Mouse (Mus musculus): ENCODE measurements around the gene Tubb2a. TPM values are rescaled to one million over a fixed set of nuclear protein-coding genes. Genes with fewer than 3 reads are reported as not detected.

Tubb2a gene
- polyA plus RNA-seq, 1 experiment from 2014 or later = 140 TPM

DNA sequence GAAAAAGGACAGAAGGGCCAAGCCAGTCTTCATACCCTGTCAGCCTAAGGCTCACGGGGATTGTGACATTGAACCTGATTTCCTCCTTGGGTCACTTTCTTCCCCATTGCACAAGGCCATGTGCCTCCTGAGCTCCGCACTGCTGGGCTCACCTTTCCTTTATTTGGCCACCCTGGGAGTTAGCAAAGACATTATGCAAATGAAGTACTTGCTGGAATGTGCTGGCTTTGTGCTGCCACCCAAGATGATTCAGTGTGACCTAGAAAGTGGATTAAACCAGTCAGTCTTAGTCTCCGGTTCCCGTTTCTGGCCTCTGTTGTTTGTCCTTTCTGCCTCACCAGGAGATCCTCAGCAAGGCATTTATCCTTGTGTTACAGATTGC, 31.9 kb upstream of the Tubb2a start:
- Histone ChIP-seq H3K9me3 (no peaks in the 10 kb centered on the region), H3K27ac (replicated peaks) (no peak overlapping the region), H3K27me3 (replicated peaks) (no peaks in the 10 kb centered on the region), H3K36me3 (no peaks in the 10 kb centered on the region), H3K4me2 (no peak overlapping the region), H3K4me3 (no peak overlapping the region), H3K9ac (no peak overlapping the region), H3K4me1 (peaks cover 18% of the 10 kb centered on the region)
- no peak for ATAC-seq (ENCODE audit: extremely low read depth, insufficient number of reproducible peaks, low FRiP score, low TSS enrichment)
- 56% methylated on average over 4 of the region's 4 CpGs for WGBS

DNA sequence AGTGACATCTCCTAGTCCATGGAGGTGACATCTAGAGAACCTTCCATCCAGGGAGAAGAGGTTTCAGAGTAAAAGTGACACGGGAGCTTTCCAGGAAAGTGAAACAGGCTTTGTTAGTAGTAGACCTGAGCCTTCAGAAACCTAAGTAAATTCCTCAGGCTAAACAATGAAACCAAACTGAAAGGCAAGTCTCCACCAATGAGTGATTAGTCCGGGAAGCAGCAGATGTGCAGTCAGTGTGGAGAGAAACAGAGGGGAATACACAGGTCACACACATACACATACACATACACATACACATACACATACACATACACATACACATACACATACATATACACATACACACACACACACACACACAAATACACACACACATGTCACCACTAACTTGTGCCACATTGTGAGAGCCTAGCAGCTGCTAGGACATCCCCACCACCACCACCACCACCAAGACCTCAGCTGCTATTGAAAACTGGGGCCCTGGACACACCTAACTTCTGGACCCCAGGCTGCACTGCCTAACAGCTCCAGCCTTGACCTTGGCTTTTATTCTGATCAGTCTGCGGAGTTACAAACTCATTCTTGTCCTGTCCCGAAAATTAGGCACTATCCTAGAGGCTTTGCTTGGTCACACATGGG, 31.3 kb upstream of the Tubb2a start:
- H3K9ac ChIP-seq = no peak overlapping the region
- no peak overlapping the region for H3K27ac ChIP-seq (replicated peaks)
- ATAC-seq (ENCODE audit: extremely low read depth, insufficient number of reproducible peaks, low FRiP score, low TSS enrichment) = no peak
- H3K9me3 ChIP-seq = no peaks in the 10 kb centered on the region
- no peaks in the 10 kb centered on the region for H3K27me3 ChIP-seq (replicated peaks)
- WGBS = 69% methylated on average over 4 of the region's 4 CpGs
- peaks cover 18% of the 10 kb centered on the region for H3K4me1 ChIP-seq
- H3K36me3 ChIP-seq = no peaks in the 10 kb centered on the region
- H3K4me2 ChIP-seq = no peak overlapping the region
- H3K4me3 ChIP-seq = no peak overlapping the region

DNA sequence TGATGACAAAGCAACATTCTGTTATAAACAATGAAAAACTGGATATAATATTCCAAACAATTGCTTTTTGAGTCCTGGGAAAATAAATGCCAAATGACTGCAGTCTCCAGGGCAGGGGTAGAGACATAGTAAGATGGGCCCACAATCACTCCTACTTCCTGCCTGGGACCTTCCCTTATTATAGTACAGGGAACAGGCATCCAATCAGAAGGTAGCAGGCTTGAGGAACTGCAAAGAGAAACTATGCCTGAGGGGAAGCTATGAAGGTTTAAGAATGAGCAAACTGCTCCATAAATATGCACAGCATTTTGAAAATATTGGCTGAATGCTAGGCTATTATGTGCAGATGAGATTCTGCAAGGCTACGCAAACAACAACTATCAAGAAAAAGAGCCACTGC, 29.2 kb upstream of the Tubb2a start:
- 85% methylated on average over 1 of the region's 1 CpGs for WGBS

DNA sequence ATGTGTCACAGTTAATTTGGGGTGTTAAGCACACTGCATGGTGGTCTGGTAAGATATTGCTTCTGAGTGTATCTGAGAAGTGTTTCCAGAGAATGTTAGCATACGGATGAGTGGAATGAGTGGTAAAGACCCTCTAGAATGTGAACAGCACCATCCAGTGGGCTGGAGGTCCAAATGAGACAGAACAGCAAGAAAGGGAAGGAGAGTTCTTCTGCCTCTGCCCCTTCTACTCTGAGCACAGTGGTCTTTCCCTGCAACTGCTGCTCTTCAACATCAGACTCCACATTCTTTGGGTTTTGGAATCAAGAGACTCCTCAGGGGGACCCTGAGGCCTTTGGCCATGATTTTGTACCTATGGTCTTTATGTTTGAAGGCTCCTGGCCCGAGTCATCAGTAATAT, 28.4 kb upstream of the Tubb2a start:
- Histone ChIP-seq H3K9me3 (no peaks in the 10 kb centered on the region), H3K4me2 (no peak overlapping the region), H3K27ac (replicated peaks) (no peak overlapping the region), H3K36me3 (no peaks in the 10 kb centered on the region), H3K27me3 (replicated peaks) (no peaks in the 10 kb centered on the region), H3K9ac (no peak overlapping the region), H3K4me3 (no peak overlapping the region), H3K4me1 (peaks cover 18% of the 10 kb centered on the region)
- WGBS = 77% methylated on average over 2 of the region's 2 CpGs
- ATAC-seq (ENCODE audit: extremely low read depth, insufficient number of reproducible peaks, low FRiP score, low TSS enrichment) = no peak

More for the DNA sequence above, 29.2 kb upstream of the Tubb2a start:
- ATAC-seq (ENCODE audit: extremely low read depth, insufficient number of reproducible peaks, low FRiP score, low TSS enrichment) = no peak
- Histone ChIP-seq H3K4me3 (no peak overlapping the region), H3K9ac (no peak overlapping the region), H3K9me3 (no peaks in the 10 kb centered on the region), H3K4me2 (no peak overlapping the region), H3K27me3 (replicated peaks) (no peaks in the 10 kb centered on the region), H3K36me3 (no peaks in the 10 kb centered on the region), H3K27ac (replicated peaks) (no peak overlapping the region), H3K4me1 (peaks cover 18% of the 10 kb centered on the region)

DNA sequence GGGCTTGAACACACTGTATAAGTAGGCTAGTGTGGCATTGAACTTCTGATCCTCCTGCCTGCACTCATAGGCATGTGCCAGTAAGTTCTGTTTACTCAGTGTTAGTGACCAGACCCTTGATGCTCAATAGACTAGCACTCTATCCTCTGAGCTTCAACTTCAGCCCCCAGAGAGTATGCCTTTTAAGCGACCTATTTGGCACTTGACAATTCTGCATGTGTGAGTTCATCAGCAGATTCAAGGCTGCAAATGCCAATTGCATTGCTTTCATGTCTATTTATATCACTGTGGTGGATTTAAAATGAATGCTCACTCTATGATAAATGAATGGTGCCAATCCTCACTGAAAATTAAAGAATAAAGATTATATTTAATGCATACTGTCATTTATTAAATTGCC, 27.6 kb upstream of the Tubb2a start:
- Histone ChIP-seq H3K36me3 (no peaks in the 10 kb centered on the region), H3K4me2 (no peak overlapping the region), H3K27ac (replicated peaks) (peak overlapping the region; percentile 58), H3K27me3 (replicated peaks) (no peaks in the 10 kb centered on the region), H3K9me3 (no peaks in the 10 kb centered on the region), H3K4me1 (peaks cover 24% of the 10 kb centered on the region), H3K4me3 (no peak overlapping the region), H3K9ac (no peak overlapping the region)
- WGBS = 40% methylated on average over 1 of the region's 1 CpGs
- no peak for ATAC-seq (ENCODE audit: extremely low read depth, insufficient number of reproducible peaks, low FRiP score, low TSS enrichment)

DNA sequence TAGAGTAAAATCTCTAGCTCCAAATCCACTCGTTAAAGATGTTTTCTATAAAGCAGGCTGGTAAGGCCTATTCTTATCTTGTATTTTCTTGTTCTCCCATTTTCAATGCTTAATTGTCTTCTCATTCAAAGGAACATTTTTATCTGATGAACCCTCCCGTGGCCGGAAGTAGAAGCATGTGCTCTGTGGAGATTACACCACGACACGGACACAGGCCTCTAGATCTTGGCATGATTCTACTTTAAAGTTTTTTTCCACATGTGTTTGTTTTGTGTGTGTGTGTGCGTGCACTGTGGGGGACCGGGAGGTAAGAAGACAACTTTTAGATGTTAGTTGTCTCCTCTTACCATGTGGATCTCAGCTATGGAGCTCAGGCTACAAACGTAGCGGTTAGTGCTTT, 24.1 kb upstream of the Tubb2a start:
- Histone ChIP-seq H3K27me3 (replicated peaks) (no peaks in the 10 kb centered on the region), H3K4me3 (no peak overlapping the region), H3K4me1 (peaks cover 23% of the 10 kb centered on the region), H3K27ac (replicated peaks) (no peak overlapping the region), H3K9ac (no peak overlapping the region), H3K4me2 (no peak overlapping the region), H3K36me3 (no peaks in the 10 kb centered on the region), H3K9me3 (no peaks in the 10 kb centered on the region)
- WGBS = 62% methylated on average over 9 of the region's 9 CpGs
- ATAC-seq (ENCODE audit: extremely low read depth, insufficient number of reproducible peaks, low FRiP score, low TSS enrichment) = no peak

DNA sequence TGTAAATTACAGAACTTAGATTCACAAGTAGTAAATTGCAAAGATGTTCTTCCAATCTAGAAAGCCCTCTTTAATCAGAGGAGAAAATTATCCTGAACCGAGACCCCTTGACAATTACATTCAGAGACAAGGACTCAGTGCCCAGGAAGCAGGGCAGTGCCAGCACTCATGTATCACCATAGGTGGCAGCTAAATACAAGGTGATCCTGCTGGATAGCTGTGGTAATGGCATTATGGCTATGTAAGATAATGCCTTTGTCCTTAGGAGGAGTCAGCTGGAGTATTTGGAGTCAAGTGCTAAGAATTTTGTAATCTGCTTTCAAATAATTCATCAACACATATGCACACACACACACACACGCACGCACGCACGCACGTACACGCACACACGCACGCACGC, 23.4 kb upstream of the Tubb2a start:
- Histone ChIP-seq H3K4me3 (no peak overlapping the region), H3K27ac (replicated peaks) (no peak overlapping the region), H3K9me3 (no peaks in the 10 kb centered on the region), H3K27me3 (replicated peaks) (no peaks in the 10 kb centered on the region), H3K4me2 (no peak overlapping the region), H3K36me3 (no peaks in the 10 kb centered on the region), H3K9ac (no peak overlapping the region), H3K4me1 (peaks cover 23% of the 10 kb centered on the region)
- no peak for ATAC-seq (ENCODE audit: extremely low read depth, insufficient number of reproducible peaks, low FRiP score, low TSS enrichment)
- WGBS = 87% methylated on average over 10 of the region's 10 CpGs

DNA sequence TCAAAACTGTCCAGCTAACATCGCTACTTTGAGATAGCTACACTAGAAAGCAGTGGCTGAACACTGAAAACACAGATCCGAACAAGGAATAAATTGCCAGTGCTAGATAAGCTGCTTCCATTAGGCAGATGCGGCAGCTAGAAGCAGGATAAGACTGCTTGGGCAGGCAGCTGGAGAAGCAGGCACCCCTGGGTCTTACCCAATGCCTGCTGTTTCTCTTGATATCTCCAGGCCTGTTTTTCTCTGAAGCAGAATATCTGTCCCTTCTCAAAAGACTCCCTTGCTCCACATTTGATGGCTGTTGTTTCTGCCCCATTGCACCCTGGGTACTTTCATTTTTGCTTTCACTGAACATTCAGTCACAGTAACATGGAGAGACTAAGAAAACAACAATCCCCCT, 22.9 kb upstream of the Tubb2a start:
- peak overlapping the region; percentile 41; the same call in 1 of the 2 replicates for H3K9ac ChIP-seq
- ATAC-seq (ENCODE audit: extremely low read depth, insufficient number of reproducible peaks, low FRiP score, low TSS enrichment) = no peak
- H3K4me1 ChIP-seq = peaks cover 24% of the 10 kb centered on the region
- H3K27ac ChIP-seq (replicated peaks) = no peak overlapping the region
- H3K4me3 ChIP-seq = no peak overlapping the region
- WGBS = 27% methylated on average over 3 of the region's 3 CpGs
- H3K27me3 ChIP-seq (replicated peaks) = no peaks in the 10 kb centered on the region
- H3K4me2 ChIP-seq = no peak overlapping the region
- H3K9me3 ChIP-seq = no peaks in the 10 kb centered on the region
- H3K36me3 ChIP-seq = no peaks in the 10 kb centered on the region

DNA sequence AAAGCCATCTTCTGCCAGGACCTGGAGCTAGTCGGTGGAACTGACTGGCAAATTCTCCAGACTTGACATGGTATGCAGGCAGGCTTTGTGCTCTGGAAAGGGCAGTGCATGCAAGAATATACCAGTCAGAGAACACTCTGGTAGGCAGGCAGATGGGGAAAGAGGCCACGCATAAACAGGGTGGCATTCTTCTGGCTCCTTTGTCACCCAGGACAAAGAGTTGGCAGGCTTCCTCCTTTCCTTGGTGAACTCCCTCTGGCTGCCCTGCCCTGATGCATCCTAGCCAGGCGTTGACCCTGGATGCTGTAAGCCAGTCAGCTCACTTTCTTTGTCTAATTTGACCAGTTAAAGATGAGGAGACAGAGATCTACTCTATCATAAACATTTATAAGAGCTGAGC, 19.3 kb upstream of the Tubb2a start:
- Histone ChIP-seq H3K9ac (no peak overlapping the region), H3K36me3 (no peaks in the 10 kb centered on the region), H3K4me2 (no peak overlapping the region), H3K9me3 (no peaks in the 10 kb centered on the region), H3K4me1 (peaks cover 28% of the 10 kb centered on the region), H3K4me3 (no peak overlapping the region), H3K27ac (replicated peaks) (no peak overlapping the region), H3K27me3 (replicated peaks) (no peaks in the 10 kb centered on the region)
- ATAC-seq (ENCODE audit: extremely low read depth, insufficient number of reproducible peaks, low FRiP score, low TSS enrichment) = no peak
- WGBS = 72% methylated on average over 3 of the region's 3 CpGs

DNA sequence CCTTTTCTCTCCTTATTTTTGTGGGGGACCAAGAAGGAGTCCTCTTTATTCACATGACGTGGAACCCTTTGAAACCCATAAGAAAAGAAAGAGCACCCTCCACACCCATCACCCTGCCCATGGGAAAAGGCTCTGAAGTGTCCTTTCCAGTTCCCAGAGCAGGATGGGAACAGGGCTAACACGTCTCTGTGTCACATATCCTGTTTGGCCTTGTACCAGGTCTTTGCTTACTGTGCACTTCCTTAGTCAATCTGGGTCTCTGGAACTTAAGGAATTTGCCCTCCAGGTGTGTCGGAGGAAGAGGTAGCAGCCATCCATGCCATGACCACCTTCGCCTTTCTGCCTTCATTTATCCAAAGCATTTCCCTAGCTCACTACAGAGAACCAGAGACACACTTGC, 18.6 kb upstream of the Tubb2a start:
- Histone ChIP-seq H3K4me3 (no peak overlapping the region), H3K4me1 (peaks cover 28% of the 10 kb centered on the region), H3K9me3 (no peaks in the 10 kb centered on the region), H3K27me3 (replicated peaks) (no peaks in the 10 kb centered on the region), H3K9ac (no peak overlapping the region), H3K36me3 (no peaks in the 10 kb centered on the region), H3K4me2 (no peak overlapping the region), H3K27ac (replicated peaks) (peak overlapping the region; percentile 53; the same call in 1 of the 2 replicates)
- 57% methylated on average over 4 of the region's 4 CpGs for WGBS
- no peak; the same call in 1 of the 2 replicates for ATAC-seq (ENCODE audit: extremely low read depth, insufficient number of reproducible peaks, low FRiP score, low TSS enrichment)

DNA sequence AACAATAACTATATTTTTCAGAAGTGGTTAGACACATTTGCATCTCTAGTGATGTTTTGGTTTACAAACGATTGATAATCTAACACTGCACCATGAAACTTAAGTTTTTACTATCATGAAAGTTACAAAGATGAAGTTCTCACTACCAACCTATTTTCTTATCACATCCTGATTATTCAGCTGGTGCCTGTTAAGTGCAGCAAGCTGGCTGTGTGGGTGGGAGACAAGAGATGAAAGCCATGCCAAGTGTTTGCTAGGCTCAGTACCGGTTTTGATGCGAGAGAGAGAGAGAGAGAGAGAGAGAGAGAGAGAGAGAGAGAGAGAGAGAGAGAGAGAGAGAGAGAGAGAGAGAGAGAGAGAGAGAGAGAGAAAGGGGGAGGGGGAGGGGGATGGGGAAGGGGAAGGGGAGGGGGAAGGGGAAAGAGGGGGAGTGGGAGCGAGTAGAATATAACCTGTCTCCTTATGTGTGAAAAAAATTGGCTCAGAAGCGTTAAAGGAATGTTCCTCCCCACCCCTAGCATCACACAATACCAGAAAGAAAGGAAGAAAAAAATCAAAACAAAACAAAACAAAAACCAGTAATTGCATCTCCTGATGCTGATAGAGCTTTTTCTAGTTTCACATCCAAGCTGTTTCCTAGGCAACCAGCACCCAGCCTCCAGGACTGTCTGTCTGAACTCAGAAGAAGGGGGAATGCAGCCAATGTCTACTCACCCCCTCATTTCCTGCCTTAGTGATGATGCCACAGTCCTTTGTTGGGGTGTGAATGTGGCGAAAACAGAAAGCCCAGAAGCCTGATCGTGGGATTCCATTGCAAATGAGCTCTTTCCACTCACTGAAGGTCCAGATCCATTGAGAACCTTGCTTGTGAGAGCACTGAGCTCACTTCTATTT, 18.0 kb upstream of the Tubb2a start:
- H3K27me3 ChIP-seq (replicated peaks) = no peaks in the 10 kb centered on the region
- peaks cover 27% of the 10 kb centered on the region for H3K4me1 ChIP-seq
- H3K9me3 ChIP-seq = no peaks in the 10 kb centered on the region
- 0 out of 2 replicates have a peak overlapping the region, but pooled peaks have one; percentile 10 for H3K9ac ChIP-seq
- no peak overlapping the region for H3K4me3 ChIP-seq
- no peaks in the 10 kb centered on the region for H3K36me3 ChIP-seq
- H3K27ac ChIP-seq (replicated peaks) = peak overlapping the region; percentile 53; the same call in 1 of the 2 replicates
- WGBS = 30% methylated on average over 5 of the region's 7 CpGs
- ATAC-seq (ENCODE audit: extremely low read depth, insufficient number of reproducible peaks, low FRiP score, low TSS enrichment) = no peak
- no peak overlapping the region for H3K4me2 ChIP-seq

Measured in heart, embryonic 13.5 days (tissue).